Mouse (Mus musculus): Measurements from ENCODE around the gene Cdk5r1. TPM values are rescaled to one million over a fixed set of nuclear protein-coding genes. Genes with fewer than 3 reads are reported as not detected.

Cdk5r1 gene
- total and polyA plus RNA-seq, 3 experiments = 2.8 to 23.3 (median 3.5) TPM

- in situ Hi-C loops (cut with MboI; ENCODE audit: low pct_ligation_motif_present, low pct_unique_long_range_greater_than_20kb, low sequenced_read_pairs) = loop anchor here (5.0 kb wide), 2 partner anchors 78 to 183 kb away; no protein-coding TSS in a partner anchor
- no peak for TF ChIP-seq IRF4 (IDR thresholded peaks at IDR 0.05; ENCODE audit: low read depth, low read length)
- TF ChIP-seq ZNF384 (IDR thresholded peaks at IDR 0.05; ENCODE audit: low read depth, low read length) = no peak
- no peak for TF ChIP-seq MAX (IDR thresholded peaks at IDR 0.05; ENCODE audit: low read length)
- no peaks in the 10 kb centered on the region for H3K27me3 ChIP-seq (replicated peaks)
- H3K9me3 ChIP-seq (replicated peaks; ENCODE audit: low read length) = no peaks in the 10 kb centered on the region
- dilution Hi-C loops (cut with MboI; ENCODE audit: extremely low pct_ligation_motif_present, extremely low pct_unique_long_range_greater_than_20kb, low sequenced_read_pairs) = no loop called here
- H3K4me1 ChIP-seq (ENCODE audit: control insufficient read depth in 1 of 2, insufficient read depth in 2 of 2) = peaks cover 13 to 54% of the 10 kb centered on the region in 2 experiments
- peak overlapping the region; percentile 54 for H3K4me2 ChIP-seq (ENCODE audit: insufficient read depth, low read depth, poor library complexity, severe bottlenecking)
- peak overlapping the region; percentile 24; the same call in 1 of the 2 replicates for H3K9ac ChIP-seq (ENCODE audit: insufficient read depth, low read depth)
- DNase-seq (ENCODE audit: extremely low read depth) = no peak
- peaks cover 26% of the 10 kb centered on the region for H3K79me2 ChIP-seq (replicated peaks; ENCODE audit: control insufficient read depth, extremely low read depth, insufficient read depth, poor library complexity, severe bottlenecking)
- peak overlapping the region; percentile 60 to 81 (median 74) for H3K4me3 ChIP-seq (replicated peaks in 1 of 3; ENCODE audit: low read depth in 2 of 3, low read length in 2 of 3, poor library complexity in 1 of 3)
- H3K27ac ChIP-seq (ENCODE audit: insufficient read depth, low read depth) = no peak overlapping the region
- peaks cover 11 to 64% of the 10 kb centered on the region in 2 experiments for H3K36me3 ChIP-seq (replicated peaks in 1 of 2; ENCODE audit: control insufficient read depth in 1 of 2, insufficient read depth in 1 of 2, low read length in 1 of 2)
Measured at GRCm38 (mm10) chr11:80479425-80479824, 2.6 kb downstream of the Cdk5r1 start.

GRCm38 (mm10) chr11:80479906-80480866 is 3.4 kb downstream of the Cdk5r1 start:
- dilution Hi-C loops (cut with MboI; ENCODE audit: extremely low pct_ligation_motif_present, extremely low pct_unique_long_range_greater_than_20kb, low sequenced_read_pairs) (no loop called here), in situ Hi-C loops (cut with MboI; ENCODE audit: low pct_ligation_motif_present, low pct_unique_long_range_greater_than_20kb, low sequenced_read_pairs) (loop anchor here (5.0 kb wide), 2 partner anchors 77 to 182 kb away; no protein-coding TSS in a partner anchor)
- TF ChIP-seq MAX (IDR thresholded peaks at IDR 0.05; ENCODE audit: low read length) = no peak
- no peak for TF ChIP-seq MEF2A (IDR thresholded peaks at IDR 0.05; ENCODE audit: borderline replicate concordance, low read depth, low read length)
- TF ChIP-seq ZKSCAN1 (IDR thresholded peaks at IDR 0.05; ENCODE audit: borderline replicate concordance, low read depth, low read length) = no peak
- no peak for TF ChIP-seq SMC3 (IDR thresholded peaks at IDR 0.05; ENCODE audit: low read depth, low read length)
- TF ChIP-seq GABPA (IDR thresholded peaks at IDR 0.05; ENCODE audit: insufficient replicate concordance, low read depth, low read length) = no peak
- no peak for TF ChIP-seq POLR2AphosphoS2 (IDR thresholded peaks at IDR 0.05; ENCODE audit: low read depth, low read length)
- no peak for TF ChIP-seq TBP (conservative IDR thresholded peaks at IDR 0.05; ENCODE audit: low read depth, low read length)
- no peak for TF ChIP-seq RCOR1 (conservative IDR thresholded peaks at IDR 0.05; ENCODE audit: low read depth, low read length)
- TF ChIP-seq POLR2A (IDR thresholded peaks at IDR 0.05; ENCODE audit: low read depth, low read length) = no peak
- no peak for TF ChIP-seq E2F4 (IDR thresholded peaks at IDR 0.05; ENCODE audit: insufficient replicate concordance, low read depth, low read length)
- no peak for TF ChIP-seq HCFC1 (IDR thresholded peaks at IDR 0.05; ENCODE audit: low read depth, low read length)
- Histone ChIP-seq H3K9me3 (replicated peaks; ENCODE audit: low read length) (no peaks in the 10 kb centered on the region), H3K79me2 (replicated peaks; ENCODE audit: control insufficient read depth, extremely low read depth, insufficient read depth, poor library complexity, severe bottlenecking) (peaks cover 26% of the 10 kb centered on the region), H3K9ac (ENCODE audit: insufficient read depth, low read depth) (peak overlapping the region; percentile 24; the same call in 1 of the 2 replicates), H3K36me3 (replicated peaks in 1 of 2; ENCODE audit: control insufficient read depth in 1 of 2, insufficient read depth in 1 of 2, low read length in 1 of 2) (peaks cover 10 to 56% of the 10 kb centered on the region in 2 experiments), H3K27ac (ENCODE audit: insufficient read depth, low read depth) (no peak overlapping the region), H3K4me1 (ENCODE audit: control insufficient read depth in 1 of 2, insufficient read depth in 2 of 2) (peaks cover 13 to 48% of the 10 kb centered on the region in 2 experiments), H3K4me3 (replicated peaks in 1 of 3; ENCODE audit: low read depth in 2 of 3, low read length in 2 of 3, poor library complexity in 1 of 3) (peak overlapping the region; percentile 17 to 33 (median 26)), H3K27me3 (replicated peaks) (no peaks in the 10 kb centered on the region), H3K4me2 (ENCODE audit: insufficient read depth, low read depth, poor library complexity, severe bottlenecking) (peak overlapping the region; percentile 54)
- DNase-seq (ENCODE audit: extremely low read depth) = no peak
